Mouse (Mus musculus) limb, embryonic 11.5 days (tissue): ENCODE data around the gene Acad10. TPM values are rescaled to one million over a fixed set of nuclear protein-coding genes. Genes with fewer than 3 reads are reported as not detected.
"Not testable (repeated sequence)": the region's sequence is repeated elsewhere in the genome, so short reads cannot be mapped to it uniquely, and the experiment has no call there.

Experiments
- ATAC-seq: fragments of 200-750 bp; cut with Nextera tagmentation; 2 replicates; pipeline ENCODE4 v1.8.0; 2017; ENCODE audit warnings: low read depth; ENCODE audit not compliant: insufficient number of reproducible peaks, low FRiP score, low TSS enrichment
- DNase-seq: peaks from one replicate; pipeline ENCODE4 v3.0.0-alpha.2; 2015; ENCODE audit warnings: low spot score
- H3K27ac ChIP-seq: fragments of 300-500 bp; sonication (generic); replicated peaks from 2 replicates; pipeline ENCODE4 v1.5.1; 2014; ENCODE audit warnings: low read depth, mild to moderate bottlenecking, low read length
- H3K27me3 ChIP-seq: fragments of 300-500 bp; sonication (generic); 2 replicates; pipeline ENCODE4 v1.6.1; 2014; ENCODE audit warnings: mild to moderate bottlenecking, low read length, mixed read lengths; ENCODE audit not compliant: control insufficient read depth, insufficient read depth
- H3K36me3 ChIP-seq: fragments of 300-500 bp; sonication (generic); 2 replicates; pipeline ENCODE4 v1.6.1; 2014; ENCODE audit warnings: mild to moderate bottlenecking, low read length, moderate library complexity, mixed read lengths; ENCODE audit not compliant: control insufficient read depth, insufficient read depth
- H3K4me1 ChIP-seq: fragments of 300-500 bp; sonication (generic); 2 replicates; pipeline ENCODE4 v1.6.1; 2014; ENCODE audit warnings: low read length, mixed read lengths; ENCODE audit not compliant: control insufficient read depth, insufficient read depth
- H3K4me2 ChIP-seq: fragments of 300-500 bp; sonication (generic); 2 replicates; pipeline ENCODE4 v1.6.1; 2014; ENCODE audit warnings: low read depth, mild to moderate bottlenecking, moderate library complexity; ENCODE audit not compliant: severe bottlenecking
- H3K4me3 ChIP-seq: fragments of 300-500 bp; sonication (generic); 2 replicates; pipeline ENCODE4 v1.5.1; 2014; ENCODE audit warnings: low read depth, low read length
- H3K9ac ChIP-seq: fragments of 300-500 bp; sonication (generic); 2 replicates; pipeline ENCODE4 v1.6.1; 2014; ENCODE audit warnings: mild to moderate bottlenecking, low read length
- H3K9me3 ChIP-seq: fragments of 300-500 bp; sonication (generic); 2 replicates; pipeline ENCODE4 v1.6.1; 2016; ENCODE audit warnings: low read length; ENCODE audit not compliant: control insufficient read depth
- WGBS: fragments of 180-500 bp; shearing (Covaris S2); extraction: QIAGEN DNeasy Blood & Tissue Kit; methylation state at CpG from one replicate; pipeline ENCODE4 v1.1.7; 2014; 5-methylcytosine and 5-hydroxymethylcytosine counted together
- polyA plus RNA-seq: library from polyadenylated mRNA; unstranded; fragments of >200 nt; fragmentation: Nextera tagmentation; extraction: Ambion mirVana; gene quantifications from 2 replicates; pipeline ENCODE4 v1.2.1, GENCODE M21; 2014

The Acad10 gene
- polyA plus RNA-seq, 1 experiment from 2014 or later: 1.3 TPM

DNA sequence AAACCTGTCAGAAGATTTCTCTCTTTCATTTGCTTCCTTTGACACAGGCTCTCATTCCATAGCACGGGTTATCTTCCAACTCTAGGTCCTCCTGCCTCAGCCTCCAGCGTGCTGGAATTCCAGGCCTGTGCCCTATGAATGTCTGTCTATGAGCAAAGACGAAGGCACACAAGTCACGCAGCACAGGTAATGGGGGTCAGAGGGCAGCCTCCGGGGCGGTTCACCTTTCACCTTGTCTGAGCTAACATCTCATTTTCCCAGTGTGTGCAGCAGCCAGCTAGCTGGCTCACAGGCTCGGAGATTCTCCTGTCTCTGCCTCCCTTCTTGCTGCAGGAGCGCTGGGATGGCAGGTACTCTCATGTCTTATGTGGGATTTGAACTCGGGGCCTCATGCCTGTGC is 20.7 kb downstream of the Acad10 start:
- Histone ChIP-seq H3K36me3 (no peaks in the 10 kb centered on the region), H3K4me1 (no peaks in the 10 kb centered on the region), H3K9me3 (no peaks in the 10 kb centered on the region), H3K27ac (no peak overlapping the region), H3K4me3 (no peak overlapping the region), H3K4me2 (no peak overlapping the region), H3K9ac (no peak overlapping the region), H3K27me3 (no peaks in the 10 kb centered on the region)
- WGBS: 91% methylated on average over 9 of the region's 9 CpGs
- DNase-seq: no peak
- no peak for ATAC-seq

DNA sequence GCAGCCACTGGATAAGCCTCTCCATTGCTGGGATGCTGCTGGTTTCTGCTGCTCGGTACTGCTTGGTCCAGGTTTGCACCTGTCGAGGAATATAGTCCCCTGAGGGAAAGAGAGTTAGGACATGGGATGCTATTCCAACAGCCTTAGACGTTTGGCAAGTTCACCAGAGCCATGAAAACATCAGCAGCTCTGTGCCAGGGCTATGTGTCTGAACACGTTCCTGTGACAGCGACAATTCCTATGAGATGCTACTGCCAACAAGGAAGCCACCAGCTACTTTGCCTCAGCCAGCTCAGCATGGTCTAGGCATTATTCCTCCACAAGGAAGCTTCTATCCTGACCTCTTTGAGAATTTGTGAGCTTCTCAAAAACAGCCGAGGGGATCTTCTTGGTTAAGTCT is 23.0 kb downstream of the Acad10 start:
- DNase-seq (no peak), ATAC-seq (no peak)
- no peak overlapping the region for H3K4me3 ChIP-seq
- H3K9ac ChIP-seq: no peak overlapping the region
- H3K4me1 ChIP-seq: no peaks in the 10 kb centered on the region
- no peaks in the 10 kb centered on the region for H3K36me3 ChIP-seq
- no peaks in the 10 kb centered on the region for H3K27me3 ChIP-seq
- H3K27ac ChIP-seq: no peak overlapping the region
- 81% methylated on average over 6 of the region's 6 CpGs for WGBS
- no peak overlapping the region for H3K4me2 ChIP-seq
- H3K9me3 ChIP-seq: no peaks in the 10 kb centered on the region

DNA sequence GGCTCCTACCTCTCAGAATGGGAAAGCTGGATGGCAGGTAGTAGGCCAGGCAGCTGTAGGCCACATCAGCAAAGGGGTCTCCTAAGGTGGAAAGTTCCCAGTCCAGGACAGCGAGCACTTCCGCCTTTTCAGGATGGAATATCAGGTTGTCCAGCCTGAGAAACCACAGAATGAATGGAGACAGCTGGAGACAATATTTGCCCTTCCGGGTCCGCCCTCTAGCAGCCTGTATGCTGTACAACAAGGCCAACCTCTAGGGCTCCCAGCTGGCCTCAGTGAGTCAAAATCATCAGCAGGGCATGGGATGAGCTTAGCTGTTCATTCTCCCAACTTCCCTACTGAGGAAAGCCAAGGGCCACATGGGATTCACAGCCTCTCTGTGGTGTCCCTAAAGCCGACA is 25.6 kb downstream of the Acad10 start:
- 88% methylated on average over 5 of the region's 5 CpGs for WGBS
- no peaks in the 10 kb centered on the region for H3K4me1 ChIP-seq
- H3K4me3 ChIP-seq: no peak overlapping the region
- no peak overlapping the region for H3K4me2 ChIP-seq
- DNase-seq (no peak), ATAC-seq (no peak)
- H3K9ac ChIP-seq: no peak overlapping the region
- H3K27me3 ChIP-seq: no peaks in the 10 kb centered on the region
- no peaks in the 10 kb centered on the region for H3K36me3 ChIP-seq
- no peaks in the 10 kb centered on the region for H3K9me3 ChIP-seq
- H3K27ac ChIP-seq: no peak overlapping the region

DNA sequence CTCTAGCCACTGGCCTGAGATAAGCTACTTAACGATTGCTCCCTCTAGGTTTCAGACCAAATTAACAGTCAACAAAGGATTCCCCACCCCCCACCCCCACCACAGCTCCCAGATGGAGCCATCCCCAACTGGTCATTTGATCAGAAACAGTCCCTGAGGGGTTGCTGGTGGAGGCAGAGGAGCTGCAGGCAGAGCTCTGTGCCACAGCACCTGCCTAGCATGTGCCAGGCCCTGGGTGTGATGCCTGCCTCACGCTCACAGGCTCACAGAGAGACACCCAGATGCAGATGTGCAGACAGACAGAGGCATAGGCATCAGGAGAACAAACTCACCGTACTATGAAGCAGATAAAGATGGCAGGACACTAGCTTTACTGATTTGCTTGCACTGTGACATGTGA is 27.5 kb downstream of the Acad10 start:
- H3K4me1 ChIP-seq: no peaks in the 10 kb centered on the region
- no peak overlapping the region for H3K9ac ChIP-seq
- WGBS: 47% methylated on average over 3 of the region's 3 CpGs
- no peak overlapping the region for H3K4me2 ChIP-seq
- H3K27me3 ChIP-seq: no peaks in the 10 kb centered on the region
- no peak overlapping the region for H3K27ac ChIP-seq
- H3K4me3 ChIP-seq: no peak overlapping the region
- no peak for ATAC-seq
- no peak for DNase-seq
- H3K36me3 ChIP-seq: no peaks in the 10 kb centered on the region
- H3K9me3 ChIP-seq: no peaks in the 10 kb centered on the region

DNA sequence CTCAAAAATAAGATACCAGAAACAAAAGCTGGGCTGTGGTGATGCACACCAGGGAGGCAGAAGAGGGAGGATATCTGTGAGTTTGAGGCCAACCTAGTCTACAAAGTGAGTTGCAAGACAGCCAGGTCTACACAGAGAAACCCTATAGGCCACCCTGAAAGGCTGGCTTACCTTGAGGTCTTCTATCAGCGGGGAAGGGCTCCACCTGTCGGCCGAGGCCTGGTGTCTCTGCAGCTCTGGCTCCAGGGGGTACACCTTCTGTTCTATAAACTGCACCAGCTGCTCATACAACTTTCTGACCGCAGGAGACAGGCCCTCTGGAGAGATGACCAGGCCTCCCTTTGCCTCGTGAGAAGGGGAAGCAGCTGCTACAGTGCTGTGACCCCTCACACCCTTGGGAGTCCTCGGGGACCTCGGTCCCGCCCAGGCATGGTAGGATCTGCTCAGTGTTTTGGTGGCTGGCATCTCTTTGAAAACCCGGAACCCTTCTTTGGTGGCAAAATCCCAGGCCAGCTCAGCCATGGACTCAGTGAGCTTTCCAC is 29.1 kb downstream of the Acad10 start:
- not testable (repeated sequence) for H3K27ac ChIP-seq, H3K4me1 ChIP-seq, ATAC-seq, H3K36me3 ChIP-seq, H3K9me3 ChIP-seq, H3K27me3 ChIP-seq, H3K4me2 ChIP-seq, DNase-seq, H3K4me3 ChIP-seq, H3K9ac ChIP-seq
- 63% methylated on average over 9 of the region's 9 CpGs for WGBS

DNA sequence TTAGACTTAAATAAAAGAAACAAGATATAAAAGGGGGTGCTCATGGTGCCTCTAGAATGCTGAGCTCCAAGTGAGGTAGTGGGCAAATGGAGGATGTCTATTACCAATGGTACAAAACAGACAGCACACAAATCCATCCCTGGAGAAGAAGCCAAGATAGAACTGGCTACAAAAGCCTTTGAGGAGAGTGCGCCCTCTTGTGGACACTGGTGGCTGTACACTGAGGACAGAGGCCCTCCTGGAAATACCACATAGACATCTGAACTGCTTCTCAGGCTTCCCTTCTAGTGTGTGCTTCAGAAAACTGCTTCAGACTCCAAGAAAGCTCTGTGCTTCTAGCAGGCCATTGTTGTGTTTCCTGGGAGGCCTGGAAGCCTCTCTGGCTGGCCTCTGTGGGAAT is 32.4 kb downstream of the Acad10 start:
- Histone ChIP-seq H3K27ac (no peak overlapping the region), H3K4me1 (no peaks in the 10 kb centered on the region), H3K9ac (no peak overlapping the region), H3K4me3 (no peak overlapping the region), H3K36me3 (no peaks in the 10 kb centered on the region), H3K4me2 (no peak overlapping the region), H3K27me3 (no peaks in the 10 kb centered on the region), H3K9me3 (no peaks in the 10 kb centered on the region)
- ATAC-seq (no peak), DNase-seq (peak; percentile 80)
- WGBS: 0% methylated on average over 1 of the region's 1 CpGs

DNA sequence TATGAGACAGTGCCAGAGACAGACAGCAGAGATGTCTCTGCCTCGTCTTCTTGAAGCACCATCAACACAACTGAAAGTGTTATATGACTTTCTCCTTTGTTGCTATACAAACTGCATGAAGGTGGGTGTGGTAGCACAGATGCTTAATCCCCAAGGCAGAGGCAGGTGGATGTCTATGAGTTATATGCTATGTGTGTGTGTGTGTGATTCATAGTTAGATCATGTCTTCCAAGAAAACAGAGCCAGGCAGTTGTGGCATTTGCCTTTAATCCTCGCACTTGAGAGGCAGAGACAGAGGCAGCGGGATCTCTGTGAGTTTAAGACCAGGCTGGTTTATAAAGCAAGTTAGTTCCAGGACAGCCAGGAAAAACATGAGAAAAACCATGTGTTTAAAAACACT is 37.1 kb downstream of the Acad10 start:
- no peak overlapping the region for H3K4me3 ChIP-seq
- 89% methylated on average over 3 of the region's 3 CpGs for WGBS
- no peaks in the 10 kb centered on the region for H3K9me3 ChIP-seq
- no peak overlapping the region for H3K9ac ChIP-seq
- DNase-seq: no peak
- H3K4me1 ChIP-seq: peaks cover 5% of the 10 kb centered on the region
- H3K36me3 ChIP-seq: no peaks in the 10 kb centered on the region; the same call in 1 of the 2 replicates
- ATAC-seq: no peak
- no peaks in the 10 kb centered on the region for H3K27me3 ChIP-seq
- H3K4me2 ChIP-seq: no peak overlapping the region
- H3K27ac ChIP-seq: no peak overlapping the region

DNA sequence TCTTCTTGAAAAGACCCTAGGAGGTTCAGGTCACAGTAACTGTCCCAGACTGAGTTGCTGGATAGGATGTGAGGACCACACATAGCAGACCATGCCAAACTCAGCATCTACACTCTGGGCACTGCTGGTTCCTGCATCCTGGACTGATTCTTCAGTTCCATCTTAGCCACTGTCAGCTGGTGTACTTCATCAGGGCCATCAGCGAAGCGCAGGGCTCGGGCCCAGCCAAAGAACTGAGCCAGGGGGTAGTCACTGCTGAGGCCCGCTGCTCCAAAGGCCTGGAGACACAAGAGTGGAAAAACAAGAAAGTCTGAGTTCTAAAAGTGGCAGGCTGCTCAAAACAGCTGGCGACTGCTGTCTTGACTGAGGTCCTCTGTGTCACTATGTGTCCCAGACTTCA is 39.2 kb downstream of the Acad10 start:
- 98% methylated on average over 5 of the region's 5 CpGs for WGBS
- Histone ChIP-seq H3K27me3 (no peaks in the 10 kb centered on the region), H3K27ac (no peak overlapping the region), H3K4me1 (peaks cover 5% of the 10 kb centered on the region), H3K9me3 (no peaks in the 10 kb centered on the region), H3K36me3 (no peaks in the 10 kb centered on the region; the same call in 1 of the 2 replicates), H3K9ac (no peak overlapping the region), H3K4me2 (no peak overlapping the region), H3K4me3 (no peak overlapping the region)
- DNase-seq (no peak), ATAC-seq (no peak)
